15 mouse cellular contexts compared by ENCODE assay signal in genomic region chr6:128410305-128410704, GRCm38 (mm10). TPM values are rescaled to one million over a fixed set of nuclear protein-coding genes. Genes with fewer than 3 reads are reported as not detected.
"Had no signal": no experiment of that assay in that cellular context is flagged by ENCODE, and none has a peak within 500 bp of the region (broad histone marks: within the 10 kb centered on the region; RNA-seq: fewer than 3 reads in every experiment).

No protein-coding gene starts in this region.

- DNase-seq: left cerebral cortex, postnatal 4 days had no signal

- H3K27ac ChIP-seq: kidney, embryonic 15.5 days; limb, embryonic 15.5 days; liver, embryonic 13.5 days; neural tube, embryonic 15.5 days had no signal

- H3K27me3 ChIP-seq: kidney, embryonic 15.5 days; limb, embryonic 15.5 days; liver, embryonic 13.5 days; neural tube, embryonic 15.5 days had no signal

- H3K9ac ChIP-seq: kidney, embryonic 15.5 days; limb, embryonic 15.5 days; liver, embryonic 13.5 days; neural tube, embryonic 15.5 days had no signal

- H3K4me3 ChIP-seq: kidney, embryonic 15.5 days; limb, embryonic 15.5 days; liver, embryonic 13.5 days; myocyte; neural tube, embryonic 15.5 days had no signal

- H3K4me1 ChIP-seq: kidney, embryonic 15.5 days; limb, embryonic 15.5 days; liver, embryonic 13.5 days; neural tube, embryonic 15.5 days had no signal

- H3K4me2 ChIP-seq: kidney, embryonic 15.5 days; limb, embryonic 15.5 days; liver, embryonic 13.5 days; neural tube, embryonic 15.5 days had no signal

- H3K9me3 ChIP-seq: kidney, embryonic 15.5 days; limb, embryonic 15.5 days; liver, embryonic 13.5 days; neural tube, embryonic 15.5 days had no signal

RNA-seq across cellular contexts. Expression of gene Gm44596, which starts 35.0 kb away (rescaled TPM):
- polyA plus RNA-seq: intestine, embryonic 14.5 days; kidney, adult 2 months; kidney, embryonic 15.5 days; large intestine, adult 2 months; limb, embryonic 15.5 days; liver, embryonic 13.5 days; lung, embryonic 16.5 days; myocyte; neural tube, embryonic 11.5 days; neural tube, embryonic 15.5 days; stomach, embryonic 14.5 days; testis, adult 2 months; thymus, adult 2 months; urinary bladder, adult 2 months had no signal

RNA-seq across cellular contexts. Expression of gene Tex52, which starts 35.0 kb away (rescaled TPM):
- polyA plus RNA-seq: intestine, embryonic 14.5 days; kidney, adult 2 months; liver, embryonic 13.5 days; urinary bladder, adult 2 months had no signal
